Mouse (Mus musculus) heart, embryonic 11.5 days (tissue): ENCODE results near the gene Mycl. TPM values are rescaled to one million over a fixed set of nuclear protein-coding genes. Genes with fewer than 3 reads are reported as not detected.

Source experiments
- ATAC-seq: fragments of 200-750 bp; cut with Nextera tagmentation; replicated peaks from 2 replicates; pipeline ENCODE4 v1.8.0; 2017; ENCODE audit warnings: moderate library complexity; ENCODE audit not compliant: insufficient number of reproducible peaks, low FRiP score, low TSS enrichment
- H3K27ac ChIP-seq: fragments of 300-500 bp; sonication (generic); 2 replicates; pipeline ENCODE4 v1.5.1; 2014; ENCODE audit warnings: mild to moderate bottlenecking, low read depth, low read length
- H3K27me3 ChIP-seq: fragments of 300-500 bp; sonication (generic); 2 replicates; pipeline ENCODE4 v1.6.1; 2014; ENCODE audit warnings: mild to moderate bottlenecking, low read length, mixed read lengths; ENCODE audit not compliant: control insufficient read depth, insufficient read depth
- H3K36me3 ChIP-seq: fragments of 300-500 bp; sonication (generic); 2 replicates; pipeline ENCODE4 v1.6.1; 2014; ENCODE audit warnings: mild to moderate bottlenecking, low read length, moderate library complexity, mixed read lengths; ENCODE audit not compliant: control insufficient read depth, insufficient read depth
- H3K4me1 ChIP-seq: fragments of 300-500 bp; sonication (generic); 2 replicates; pipeline ENCODE4 v1.6.1; 2014; ENCODE audit warnings: low read length; ENCODE audit not compliant: control insufficient read depth, insufficient read depth
- H3K4me2 ChIP-seq: fragments of 300-500 bp; sonication (generic); 2 replicates; pipeline ENCODE4 v1.6.1; 2014; ENCODE audit warnings: mild to moderate bottlenecking, moderate library complexity
- H3K4me3 ChIP-seq: fragments of 300-500 bp; sonication (generic); 2 replicates; pipeline ENCODE4 v1.5.1; 2014; ENCODE audit warnings: low read depth, low read length
- H3K9ac ChIP-seq: fragments of 300-500 bp; sonication (generic); 2 replicates; pipeline ENCODE4 v1.6.1; 2014; ENCODE audit warnings: mild to moderate bottlenecking, low read depth, low read length, moderate library complexity
- H3K9me3 ChIP-seq: fragments of 300-500 bp; sonication (generic); replicated peaks from 2 replicates; pipeline ENCODE4 v1.6.1; 2016; ENCODE audit warnings: low read length; ENCODE audit not compliant: control insufficient read depth
- WGBS: fragments of 180-500 bp; shearing (Covaris S2); extraction: QIAGEN DNeasy Blood & Tissue Kit; methylation state at CpG from one replicate; pipeline ENCODE4 v1.1.7; 2014; ENCODE audit not compliant: insufficient replicate concordance; 5-methylcytosine and 5-hydroxymethylcytosine counted together
- polyA plus RNA-seq: library from polyadenylated mRNA; unstranded; fragments of >200 nt; fragmentation: Nextera tagmentation; extraction: Ambion mirVana; gene quantifications from 2 replicates; pipeline ENCODE4 v1.2.1, GENCODE M21; 2014

The Mycl gene
- polyA plus RNA-seq, 1 experiment from 2014 or later: 1.8 TPM

DNA sequence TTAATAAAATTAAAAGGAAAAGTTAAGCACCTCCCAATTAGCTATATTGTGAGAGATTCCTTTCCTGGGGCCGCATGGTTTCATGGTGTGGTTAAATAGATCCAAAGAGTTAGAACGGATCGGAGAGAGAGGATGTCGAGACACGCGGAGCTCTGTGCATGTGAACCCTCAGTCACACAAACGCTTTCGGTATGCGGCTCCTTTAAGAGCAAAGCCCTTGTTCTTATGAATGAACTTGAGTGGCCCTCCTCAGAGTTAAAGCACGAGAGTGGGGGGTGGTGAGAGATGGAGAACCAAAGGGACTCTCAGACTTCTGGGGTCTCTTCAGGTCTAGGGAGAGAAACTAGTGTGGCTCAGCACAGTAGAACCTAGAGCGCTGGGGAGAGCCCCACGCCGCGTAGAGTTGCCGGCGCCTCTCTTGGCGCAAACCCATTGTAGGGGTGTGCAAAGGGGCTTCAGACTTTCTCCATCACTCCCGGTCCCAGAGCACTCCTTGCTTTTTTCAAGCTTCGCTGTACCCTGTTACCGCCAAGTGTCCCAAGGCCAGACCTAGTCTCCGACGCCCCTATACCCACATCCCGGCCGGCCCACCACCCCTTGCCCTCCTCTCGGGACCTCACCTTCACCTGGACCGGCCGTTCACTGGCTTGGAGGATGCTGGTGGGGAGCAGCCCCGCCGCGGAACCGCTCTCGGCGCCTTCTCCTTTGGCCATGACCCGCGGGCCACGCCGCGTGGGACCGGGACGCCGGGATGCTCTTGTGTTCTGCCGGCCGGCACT lies 34.9 kb upstream of the Mycl start:
- Histone ChIP-seq H3K4me2 (peak overlapping the region; percentile 82), H3K27me3 (peaks cover 41% of the 10 kb centered on the region), H3K36me3 (no peaks in the 10 kb centered on the region), H3K9ac (peak overlapping the region; percentile 29), H3K9me3 (no peaks in the 10 kb centered on the region), H3K27ac (no peak overlapping the region), H3K4me1 (peaks cover 19% of the 10 kb centered on the region), H3K4me3 (peak overlapping the region; percentile 51)
- under 1% methylated on average over 43 of the region's 43 CpGs for WGBS
- ATAC-seq: no peak

DNA sequence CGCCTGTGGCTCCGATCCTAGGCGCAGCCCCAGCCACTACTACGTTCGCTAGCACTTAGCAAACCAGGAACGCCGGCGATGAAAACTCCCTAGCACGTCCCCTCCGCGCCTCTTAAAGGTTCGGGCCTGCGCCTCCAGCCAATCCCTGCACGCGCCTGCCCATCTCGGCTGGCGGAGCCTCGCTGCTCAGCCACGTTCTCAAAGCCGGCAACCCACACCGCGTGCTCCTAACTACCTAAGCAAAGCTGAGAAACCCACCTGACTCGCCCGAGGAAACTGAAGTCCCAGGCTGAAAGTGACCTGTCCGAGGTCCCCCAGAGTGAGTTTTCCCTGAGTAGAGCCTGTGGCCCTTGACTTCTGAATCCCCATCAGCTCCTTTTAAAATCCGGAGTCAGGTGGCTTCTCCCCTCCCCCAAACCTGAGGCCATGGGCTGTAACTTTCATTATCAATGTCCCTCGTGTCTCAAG lies 34.3 kb upstream of the Mycl start, which contains the start of gene Mfsd2a:
Gene Mfsd2a (minus strand): TSS at position 89 of the 468 bp plus-strand sequence.
- H3K27me3 ChIP-seq: peaks cover 41% of the 10 kb centered on the region
- peak within 1 kb of the TSS; percentile 29 for H3K9ac ChIP-seq
- no peaks in the 10 kb centered on the region for H3K36me3 ChIP-seq
- H3K9me3 ChIP-seq: no peaks in the 10 kb centered on the region
- ATAC-seq: peak; percentile 62
- H3K4me2 ChIP-seq: peak within 1 kb of the TSS; percentile 82
- no peak within 1 kb of the TSS for H3K27ac ChIP-seq
- peak within 1 kb of the TSS; percentile 51 for H3K4me3 ChIP-seq
- peaks cover 15% of the 10 kb centered on the region for H3K4me1 ChIP-seq
- WGBS: under 1% methylated on average over 27 of the region's 27 CpGs

DNA sequence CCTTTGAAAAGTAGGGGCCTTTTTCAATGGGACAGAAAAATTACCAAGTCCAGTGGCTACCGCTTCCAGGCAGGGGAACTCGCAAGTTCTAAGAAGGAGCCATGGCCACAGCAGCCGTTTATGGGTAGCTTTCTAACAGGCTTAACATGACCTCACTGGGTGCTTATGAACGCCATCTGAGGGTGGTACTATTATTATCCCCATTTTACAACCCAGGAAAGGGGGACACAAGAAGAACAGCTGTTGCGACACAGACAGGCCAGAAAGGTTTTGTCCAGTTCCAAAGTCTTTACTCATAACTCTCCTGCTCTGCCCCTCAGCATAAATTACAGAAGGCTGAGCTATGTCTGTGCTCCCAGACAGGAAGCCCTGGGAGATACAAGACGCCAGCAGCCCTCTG lies 33.9 kb upstream of the Mycl start:
- H3K4me3 ChIP-seq: peak overlapping the region; percentile 51
- no peak for ATAC-seq
- no peak overlapping the region for H3K9ac ChIP-seq
- H3K36me3 ChIP-seq: no peaks in the 10 kb centered on the region
- no peak overlapping the region for H3K27ac ChIP-seq
- H3K27me3 ChIP-seq: peaks cover 41% of the 10 kb centered on the region
- H3K9me3 ChIP-seq: no peaks in the 10 kb centered on the region
- 24% methylated on average over 6 of the region's 6 CpGs for WGBS
- H3K4me2 ChIP-seq: peak overlapping the region; percentile 82
- peaks cover 15% of the 10 kb centered on the region for H3K4me1 ChIP-seq

GRCm38 (mm10) chr4:122962751-122963150 lies 32.7 kb upstream of the Mycl start:
- peak overlapping the region; percentile 9; the same call in 1 of the 2 replicates for H3K4me2 ChIP-seq
- 0 out of 2 replicates have a peak overlapping the region, but pooled peaks have one; percentile 37 for H3K27ac ChIP-seq
- no peaks in the 10 kb centered on the region for H3K36me3 ChIP-seq
- 44% methylated on average over 8 of the region's 8 CpGs for WGBS
- peaks cover 41% of the 10 kb centered on the region for H3K27me3 ChIP-seq
- no peaks in the 10 kb centered on the region for H3K9me3 ChIP-seq
- no peak overlapping the region for H3K4me3 ChIP-seq
- no peak for ATAC-seq
- no peak overlapping the region for H3K9ac ChIP-seq
- peaks cover 15% of the 10 kb centered on the region for H3K4me1 ChIP-seq

- Histone ChIP-seq H3K4me3 (no peak overlapping the region), H3K4me1 (no peaks in the 10 kb centered on the region), H3K27ac (no peak overlapping the region), H3K36me3 (no peaks in the 10 kb centered on the region), H3K9ac (no peak overlapping the region), H3K4me2 (no peak overlapping the region), H3K27me3 (peaks cover 12% of the 10 kb centered on the region; the same call in 1 of the 2 replicates), H3K9me3 (no peaks in the 10 kb centered on the region)
- no peak for ATAC-seq
- WGBS: 42% methylated on average over 4 of the region's 4 CpGs
Observed at GRCm38 (mm10) chr4:122968106-122968505, 27.3 kb upstream of the Mycl start.

DNA sequence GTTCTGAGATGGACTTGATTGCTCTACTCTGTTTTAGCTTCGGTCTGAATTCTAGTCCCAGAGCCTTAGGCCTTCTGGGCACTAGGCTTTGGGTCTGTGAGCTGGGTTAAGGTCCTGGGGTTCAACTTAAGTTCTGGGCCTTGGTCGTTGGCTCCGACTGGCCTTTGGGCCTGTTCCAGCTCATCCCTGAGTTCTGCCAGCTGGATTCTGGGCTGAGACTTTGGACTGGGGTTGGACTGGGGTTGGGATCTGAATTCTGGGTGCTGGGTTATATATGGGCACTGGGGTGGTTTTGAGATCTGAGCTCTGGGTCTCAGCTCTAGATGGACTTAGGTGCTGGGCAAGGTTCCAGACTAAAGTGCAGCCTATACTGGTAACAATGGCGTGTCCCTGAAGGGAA lies 24.3 kb upstream of the Mycl start:
- Histone ChIP-seq H3K9ac (no peak overlapping the region), H3K4me3 (no peak overlapping the region), H3K4me2 (no peak overlapping the region), H3K36me3 (no peaks in the 10 kb centered on the region), H3K27me3 (peaks cover 9% of the 10 kb centered on the region; the same call in 1 of the 2 replicates), H3K4me1 (no peaks in the 10 kb centered on the region), H3K27ac (no peak overlapping the region), H3K9me3 (no peaks in the 10 kb centered on the region)
- no peak for ATAC-seq
- 82% methylated on average over 4 of the region's 4 CpGs for WGBS

DNA sequence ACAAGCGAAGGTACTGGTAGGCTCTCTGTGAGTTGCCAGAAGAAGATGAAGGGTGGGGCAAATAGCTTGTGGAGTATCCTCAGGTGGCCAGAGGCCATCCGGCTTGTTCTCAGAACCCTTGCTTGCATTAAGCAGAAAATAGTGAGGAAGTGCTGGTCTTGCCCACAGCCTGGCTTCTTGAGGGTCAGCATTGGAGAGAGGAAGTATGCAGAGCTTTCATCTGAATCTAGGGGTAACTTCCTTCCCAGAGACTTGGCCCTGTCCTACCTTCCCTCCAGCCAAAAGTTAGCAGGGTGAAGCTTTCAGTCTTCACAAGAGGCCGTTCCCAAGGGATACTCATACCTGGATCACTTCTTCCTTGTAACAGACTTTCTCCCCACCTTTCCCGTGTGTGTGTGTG lies 23.8 kb upstream of the Mycl start:
- Histone ChIP-seq H3K9ac (no peak overlapping the region), H3K4me2 (no peak overlapping the region), H3K9me3 (no peaks in the 10 kb centered on the region), H3K4me1 (no peaks in the 10 kb centered on the region), H3K27ac (no peak overlapping the region), H3K36me3 (no peaks in the 10 kb centered on the region), H3K4me3 (no peak overlapping the region), H3K27me3 (peaks cover 9% of the 10 kb centered on the region; the same call in 1 of the 2 replicates)
- WGBS: 63% methylated on average over 4 of the region's 4 CpGs
- ATAC-seq: no peak

GRCm38 (mm10) chr4:122972056-122972455 lies 23.4 kb upstream of the Mycl start:
- H3K4me1 ChIP-seq: no peaks in the 10 kb centered on the region
- no peak overlapping the region for H3K27ac ChIP-seq
- no peak overlapping the region for H3K4me3 ChIP-seq
- no peak overlapping the region for H3K4me2 ChIP-seq
- H3K36me3 ChIP-seq: no peaks in the 10 kb centered on the region
- ATAC-seq: no peak
- peaks cover 9% of the 10 kb centered on the region; the same call in 1 of the 2 replicates for H3K27me3 ChIP-seq
- 57% methylated on average over 8 of the region's 8 CpGs for WGBS
- no peak overlapping the region for H3K9ac ChIP-seq
- no peaks in the 10 kb centered on the region for H3K9me3 ChIP-seq
